Mouse (Mus musculus): Measurements from ENCODE around the gene Nhs.

DNA sequence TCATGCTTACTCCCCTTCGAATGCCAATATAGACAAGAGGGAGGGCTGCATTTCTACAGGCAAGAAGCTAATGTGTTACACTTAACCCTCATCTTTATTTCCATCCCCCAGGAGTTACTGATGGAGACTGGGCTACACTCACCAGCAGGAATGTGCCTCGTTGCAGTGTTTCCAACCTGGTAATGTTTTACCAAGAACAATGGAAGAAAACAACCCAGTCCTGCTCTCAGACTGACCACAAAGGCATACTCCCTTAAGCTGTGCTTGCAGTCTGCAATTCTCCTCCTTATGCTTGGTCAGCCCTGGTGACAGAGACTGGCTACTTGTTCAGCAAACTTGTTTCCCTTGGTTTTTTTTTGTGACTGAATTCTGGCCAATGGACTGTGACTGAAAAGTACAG is 21.7 kb downstream of the Nhs start:
- no peak for TF ChIP-seq CTCF (IDR thresholded peaks at IDR 0.05; ENCODE audit: low read depth, low read length)
- no peak for TF ChIP-seq POLR2A (IDR thresholded peaks at IDR 0.05; ENCODE audit: extremely low read depth, insufficient read depth, low read length)
